Mouse (Mus musculus) adrenal gland, adult 2 months (tissue): Measurements from ENCODE around the gene Poc5. TPM values are rescaled to one million over a fixed set of nuclear protein-coding genes. Genes with fewer than 3 reads are reported as not detected.

Experiments used
- microRNA-seq, 2 experiments: library from miRNA; unstranded; fragments of <30 nt; microRNA quantifications; one replicate each; pipeline ENCODE4 v1.2.0; 2021
- polyA plus RNA-seq: library from polyadenylated mRNA; depleted of rRNA; stranded (reverse); fragments of >200 nt; gene quantifications from 2 replicates; pipeline ENCODE4 v1.2.3, GENCODE M21; 2012; rRNA removed
- total RNA-seq, 2 experiments: library from RNA; stranded (reverse); gene quantifications; 2 replicates each; pipeline ENCODE4 v1.2.3; 2021

Poc5 gene
- total and polyA plus RNA-seq, 3 experiments, result 3.6 to 15.5 (median 10.2) TPM

Small RNA genes lying within 50 kb of the gene (microRNA-seq; reads per million reads assigned to microRNA genes)
- gene Gm25213, result 0 reads per million in 2 experiments

Other genes with a start within 250 kb of the Poc5 start
- under 1 TPM; 0.52 to 0.81 TPM for gene Ankdd1b, start 82.9 kb downstream of the Poc5 start, total RNA-seq
- 0.37 and 0.92 TPM in 2 replicates for gene Ankdd1b, start 82.9 kb downstream of the Poc5 start, polyA plus RNA-seq
- not detected for gene Gm17622, start 102.4 kb downstream of the Poc5 start, total RNA-seq
- gene Gm17622, start 102.4 kb downstream of the Poc5 start, polyA plus RNA-seq, result not detected in 2 replicates
- 10 to 100 TPM; 21.8 to 28.5 TPM for gene Polk, start 154.3 kb downstream of the Poc5 start, total RNA-seq
- 2.4 and 2.8 TPM in 2 replicates for gene Polk, start 154.3 kb downstream of the Poc5 start, polyA plus RNA-seq
- gene Col4a3bp, start 154.3 kb downstream of the Poc5 start, total RNA-seq, result 10 to 100 TPM; 60.0 to 93.8 TPM
- 30.3 and 45.3 TPM in 2 replicates for gene Col4a3bp, start 154.3 kb downstream of the Poc5 start, polyA plus RNA-seq